Mouse (Mus musculus): Measurements from ENCODE around the gene Map7d1. TPM values are rescaled to one million over a fixed set of nuclear protein-coding genes. Genes with fewer than 3 reads are reported as not detected.
"Not testable (repeated sequence)": the region's sequence is repeated elsewhere in the genome, so short reads cannot be mapped to it uniquely, and the experiment has no call there.

Map7d1 gene
- polyA plus RNA-seq, 1 experiment: 46.3 TPM

DNA sequence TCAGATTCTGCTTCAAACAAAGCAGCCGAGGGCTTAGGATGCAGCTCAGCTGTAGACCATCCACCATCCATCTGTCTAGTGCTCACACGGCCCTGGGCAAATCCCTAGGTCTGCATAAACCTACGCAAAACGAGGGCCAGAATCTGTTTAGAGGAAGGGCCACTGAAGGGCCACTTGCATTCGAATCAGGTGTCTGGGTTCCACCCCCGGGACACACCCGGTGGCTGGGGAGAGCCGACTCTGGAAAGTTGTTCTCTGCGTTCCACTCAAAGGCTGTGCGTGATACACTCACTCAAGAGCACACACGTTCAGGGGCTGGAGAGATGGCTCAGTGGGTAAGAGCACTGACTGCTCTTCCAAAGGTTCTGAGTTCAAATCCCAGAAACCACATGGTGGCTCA lies 33.5 kb downstream of the Map7d1 start:
- Histone ChIP-seq H3K4me3 (ENCODE audit: extremely low read depth, insufficient read depth, insufficient read length) (no peak overlapping the region), H3K36me3 (ENCODE audit: control insufficient read depth, insufficient read depth, low read length) (no peaks in the 10 kb centered on the region), H3K27me3 (ENCODE audit: control insufficient read depth, insufficient read depth, low read length) (no peaks in the 10 kb centered on the region), H3K4me1 (ENCODE audit: control insufficient read depth, insufficient read depth, insufficient read length) (no peaks in the 10 kb centered on the region; the same call in 1 of the 2 replicates), H3K27ac (ENCODE audit: insufficient read depth, low read length) (no peak overlapping the region)
- TF ChIP-seq POLR2A (IDR thresholded peaks at IDR 0.05; ENCODE audit: low read depth, low read length) (no peak), CTCF (IDR thresholded peaks at IDR 0.05; ENCODE audit: extremely low read depth, insufficient read depth, insufficient read length, insufficient replicate concordance) (no peak)
- WGBS: 87% methylated on average over 11 of the region's 11 CpGs
- no peak for DNase-seq (ENCODE audit: low read depth in 1 of 2, low spot score in 2 of 2)

- no peaks in the 10 kb centered on the region for H3K36me3 ChIP-seq (ENCODE audit: control insufficient read depth, insufficient read depth, low read length)
- no peak for DNase-seq (ENCODE audit: low read depth in 1 of 2, low spot score in 2 of 2)
- no peak overlapping the region for H3K27ac ChIP-seq (ENCODE audit: insufficient read depth, low read length)
- no peak overlapping the region for H3K4me3 ChIP-seq (ENCODE audit: extremely low read depth, insufficient read depth, insufficient read length)
- TF ChIP-seq CTCF (IDR thresholded peaks at IDR 0.05; ENCODE audit: extremely low read depth, insufficient read depth, insufficient read length, insufficient replicate concordance) (no peak), POLR2A (IDR thresholded peaks at IDR 0.05; ENCODE audit: low read depth, low read length) (no peak)
- H3K27me3 ChIP-seq (ENCODE audit: control insufficient read depth, insufficient read depth, low read length): no peaks in the 10 kb centered on the region
- WGBS: 81% methylated on average over 10 of the region's 10 CpGs
- H3K4me1 ChIP-seq (ENCODE audit: control insufficient read depth, insufficient read depth, insufficient read length): no peaks in the 10 kb centered on the region
Observed at GRCm38 (mm10) chr4:126220045-126220444, 36.1 kb downstream of the Map7d1 start.

- H3K4me1 ChIP-seq (ENCODE audit: control insufficient read depth, insufficient read depth, insufficient read length); DNase-seq (ENCODE audit: low read depth in 1 of 2, low spot score in 2 of 2); H3K27ac ChIP-seq (ENCODE audit: insufficient read depth, low read length); H3K4me3 ChIP-seq (ENCODE audit: extremely low read depth, insufficient read depth, insufficient read length); H3K27me3 ChIP-seq (ENCODE audit: control insufficient read depth, insufficient read depth, low read length); H3K36me3 ChIP-seq (ENCODE audit: control insufficient read depth, insufficient read depth, low read length): not testable (repeated sequence)
- WGBS: 76% methylated on average over 3 of the region's 3 CpGs
Observed at GRCm38 (mm10) chr4:126219540-126219939, 36.6 kb downstream of the Map7d1 start.

DNA sequence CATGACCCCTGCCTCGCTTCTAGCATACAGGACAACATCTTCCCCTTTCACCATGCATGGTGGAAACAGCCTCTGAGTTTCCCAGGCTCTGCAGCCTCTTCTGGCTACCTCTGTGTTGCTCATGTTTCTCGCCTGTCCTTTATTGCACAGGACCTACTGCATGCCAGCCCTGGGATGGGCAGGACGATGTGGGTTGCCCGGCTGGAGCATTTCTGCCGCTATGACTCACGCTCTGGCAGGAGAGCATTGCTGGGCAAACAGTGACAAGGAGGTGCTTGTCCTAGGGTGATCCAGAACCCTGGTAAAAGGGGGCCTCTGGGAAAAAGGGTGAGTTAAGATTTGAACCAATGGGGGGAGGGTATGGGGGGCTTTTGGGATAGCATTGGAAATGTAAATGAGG lies 38.4 kb downstream of the Map7d1 start:
- WGBS: 85% methylated on average over 6 of the region's 6 CpGs
- no peaks in the 10 kb centered on the region for H3K36me3 ChIP-seq (ENCODE audit: control insufficient read depth, insufficient read depth, low read length)
- TF ChIP-seq CTCF (IDR thresholded peaks at IDR 0.05; ENCODE audit: extremely low read depth, insufficient read depth, insufficient read length, insufficient replicate concordance) (no peak), POLR2A (IDR thresholded peaks at IDR 0.05; ENCODE audit: low read depth, low read length) (no peak)

DNA sequence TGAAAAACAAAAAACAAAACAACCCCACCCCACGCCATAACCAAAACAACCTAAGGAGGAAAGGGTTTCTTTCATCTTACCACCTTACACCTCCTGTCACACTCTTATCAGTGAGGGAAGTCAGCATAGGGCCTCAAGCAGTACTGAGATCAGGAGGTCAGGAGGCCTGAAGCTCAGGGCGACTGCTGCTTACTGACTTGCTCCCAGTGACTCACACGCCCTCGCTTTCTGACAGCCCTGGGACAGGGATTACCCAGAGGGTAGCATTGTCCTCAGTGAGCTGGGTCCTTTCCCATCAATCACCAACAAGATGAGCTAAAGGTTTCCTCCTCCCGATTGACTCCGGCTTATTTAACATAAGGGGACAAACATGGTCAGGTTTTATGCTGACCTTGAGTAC lies 49.1 kb downstream of the Map7d1 start:
- Histone ChIP-seq H3K36me3 (ENCODE audit: control insufficient read depth, insufficient read depth, low read length) (no peaks in the 10 kb centered on the region), H3K4me3 (ENCODE audit: extremely low read depth, insufficient read depth, insufficient read length) (no peak overlapping the region), H3K27ac (ENCODE audit: insufficient read depth, low read length) (peak overlapping the region; percentile 48; the same call in 1 of the 2 replicates), H3K27me3 (ENCODE audit: control insufficient read depth, insufficient read depth, low read length) (no peaks in the 10 kb centered on the region), H3K4me1 (ENCODE audit: control insufficient read depth, insufficient read depth, insufficient read length) (peaks cover 15% of the 10 kb centered on the region; the same call in 1 of the 2 replicates)
- no peak for DNase-seq (ENCODE audit: low read depth in 1 of 2, low spot score in 2 of 2)
- TF ChIP-seq POLR2A (IDR thresholded peaks at IDR 0.05; ENCODE audit: low read depth, low read length) (no peak), CTCF (IDR thresholded peaks at IDR 0.05; ENCODE audit: extremely low read depth, insufficient read depth, insufficient read length, insufficient replicate concordance) (no peak)
- 87% methylated on average over 6 of the region's 6 CpGs for WGBS

More for the DNA sequence above, 38.4 kb downstream of the Map7d1 start:
- H3K27me3 ChIP-seq (ENCODE audit: control insufficient read depth, insufficient read depth, low read length): no peaks in the 10 kb centered on the region
- H3K4me3 ChIP-seq (ENCODE audit: extremely low read depth, insufficient read depth, insufficient read length): no peak overlapping the region
- DNase-seq (ENCODE audit: low read depth in 1 of 2, low spot score in 2 of 2): no peak
- no peak overlapping the region for H3K27ac ChIP-seq (ENCODE audit: insufficient read depth, low read length)
- no peaks in the 10 kb centered on the region for H3K4me1 ChIP-seq (ENCODE audit: control insufficient read depth, insufficient read depth, insufficient read length)

DNA sequence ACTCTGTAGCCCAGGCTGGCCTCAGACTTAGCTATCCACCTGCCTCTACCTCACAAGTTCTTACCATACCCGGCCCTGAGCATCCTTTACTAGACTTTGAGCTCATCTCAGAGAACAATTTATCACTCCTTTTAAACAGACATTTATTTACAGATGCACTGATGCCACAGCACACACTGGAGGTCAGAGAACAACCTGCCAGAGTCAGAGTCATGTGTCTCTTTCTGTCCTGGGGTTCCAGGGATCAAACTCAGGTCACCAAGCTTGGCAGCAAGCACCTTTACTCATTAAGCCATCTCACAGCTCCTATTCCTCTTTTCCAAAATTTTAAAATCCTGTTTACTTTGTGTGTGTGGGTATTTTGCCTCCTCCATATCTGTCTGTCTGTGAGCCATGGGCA lies 50.8 kb downstream of the Map7d1 start:
- WGBS: 74% methylated on average over 1 of the region's 1 CpGs
- TF ChIP-seq POLR2A (IDR thresholded peaks at IDR 0.05; ENCODE audit: low read depth, low read length) (no peak), CTCF (IDR thresholded peaks at IDR 0.05; ENCODE audit: extremely low read depth, insufficient read depth, insufficient read length, insufficient replicate concordance) (no peak)
- H3K4me1 ChIP-seq (ENCODE audit: control insufficient read depth, insufficient read depth, insufficient read length): peaks cover 20% of the 10 kb centered on the region
- H3K36me3 ChIP-seq (ENCODE audit: control insufficient read depth, insufficient read depth, low read length): no peaks in the 10 kb centered on the region
- H3K27ac ChIP-seq (ENCODE audit: insufficient read depth, low read length): peak overlapping the region; percentile 91
- H3K27me3 ChIP-seq (ENCODE audit: control insufficient read depth, insufficient read depth, low read length): no peaks in the 10 kb centered on the region
- H3K4me3 ChIP-seq (ENCODE audit: extremely low read depth, insufficient read depth, insufficient read length): no peak overlapping the region
- DNase-seq (ENCODE audit: low read depth in 1 of 2, low spot score in 2 of 2): no peak

DNA sequence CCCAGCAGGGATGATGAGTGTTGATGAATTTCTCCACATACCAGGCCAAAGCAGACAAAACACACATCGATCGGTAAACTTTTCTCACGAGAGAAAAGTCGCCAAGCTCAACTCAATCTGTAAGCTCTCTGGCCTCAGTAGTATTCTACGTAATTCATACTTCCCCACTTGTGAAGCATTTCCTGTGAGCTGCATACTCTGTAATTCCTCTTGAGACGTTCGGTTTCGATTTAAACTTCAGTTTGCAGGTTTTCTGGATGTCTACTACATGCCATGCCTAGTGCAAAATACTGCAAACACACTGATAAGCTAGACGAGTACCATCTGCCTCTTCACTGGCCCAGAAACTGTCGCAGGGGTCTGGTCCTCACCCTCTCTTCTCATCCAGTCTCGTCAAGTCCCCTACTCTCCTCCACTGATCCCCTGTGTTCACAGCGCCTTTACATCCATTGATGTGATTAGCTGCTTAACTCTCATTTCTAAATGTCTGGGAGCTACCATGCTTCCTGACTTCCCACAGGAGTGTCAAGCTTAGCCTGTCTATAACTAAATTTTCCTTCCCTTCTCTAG lies 51.4 kb downstream of the Map7d1 start:
- H3K4me3 ChIP-seq (ENCODE audit: extremely low read depth, insufficient read depth, insufficient read length): 0 out of 2 replicates have a peak overlapping the region, but pooled peaks have one; percentile 26
- no peaks in the 10 kb centered on the region for H3K36me3 ChIP-seq (ENCODE audit: control insufficient read depth, insufficient read depth, low read length)
- peak overlapping the region; percentile 91 for H3K27ac ChIP-seq (ENCODE audit: insufficient read depth, low read length)
- WGBS: 26% methylated on average over 12 of the region's 12 CpGs
- no peaks in the 10 kb centered on the region for H3K27me3 ChIP-seq (ENCODE audit: control insufficient read depth, insufficient read depth, low read length)
- H3K4me1 ChIP-seq (ENCODE audit: control insufficient read depth, insufficient read depth, insufficient read length): peaks cover 20% of the 10 kb centered on the region
- DNase-seq (ENCODE audit: low read depth in 1 of 2, low spot score in 2 of 2): peak in 1 of 2 experiments; percentile 40
- TF ChIP-seq CTCF (IDR thresholded peaks at IDR 0.05; ENCODE audit: extremely low read depth, insufficient read depth, insufficient read length, insufficient replicate concordance) (no peak), POLR2A (IDR thresholded peaks at IDR 0.05; ENCODE audit: low read depth, low read length) (0 out of 2 replicates have a peak, but pooled peaks have one; percentile 16)
